Mouse (Mus musculus) G1E (cell line): ENCODE data around the gene Alg14. TPM values are rescaled to one million over a fixed set of nuclear protein-coding genes. Genes with fewer than 3 reads are reported as not detected.

ENCODE experiments used
- ATAC-seq: 2 replicates; pipeline ENCODE4 v1.8.0; 2016; ENCODE audit warnings: mild to moderate bottlenecking; ENCODE audit not compliant: insufficient number of reproducible peaks, poor library complexity, low FRiP score, severe bottlenecking; ENCODE audit errors: extremely low read depth
- DNase-seq: peaks from one replicate; pipeline ENCODE4 v3.0.0; 2012; ENCODE audit warnings: low spot score
- H3K27me3 ChIP-seq: 2 replicates; pipeline ENCODE4 v1.6.1; 2012; ENCODE audit warnings: mild to moderate bottlenecking, low read length, inconsistent platforms; ENCODE audit not compliant: insufficient read depth
- H3K36me3 ChIP-seq: replicated peaks from 2 replicates; pipeline ENCODE3; 2012; ENCODE audit warnings: mild to moderate bottlenecking, inconsistent platforms
- H3K4me1 ChIP-seq: 2 replicates; pipeline ENCODE4 v1.6.1; 2012; ENCODE audit warnings: low read depth, low read length, inconsistent platforms, mixed read lengths; ENCODE audit not compliant: insufficient read depth
- H3K4me3 ChIP-seq: 2 replicates; pipeline ENCODE4 v1.5.1; 2012; ENCODE audit warnings: low read depth, mild to moderate bottlenecking, inconsistent platforms, low read length, moderate library complexity, mixed read lengths
- H3K9me3 ChIP-seq: replicated peaks from 2 replicates; pipeline ENCODE4 v1.6.1; 2012; ENCODE audit warnings: inconsistent platforms
- CTCF ChIP-seq: IDR thresholded peaks from 2 replicates; pipeline ENCODE4 v1.5.1; 2012; ENCODE audit warnings: low read depth, low read length, inconsistent platforms, mixed read lengths
- GATA1 ChIP-seq: IDR thresholded peaks from 2 replicates; pipeline ENCODE4 v1.6.1; 2012; ENCODE audit warnings: borderline replicate concordance, low read length, inconsistent platforms, mixed read lengths
- GATA2 ChIP-seq: IDR thresholded peaks from 2 replicates; pipeline ENCODE4 v1.6.1; 2012; ENCODE audit warnings: low read depth, low read length, inconsistent platforms, borderline replicate concordance
- POLR2AphosphoS5 ChIP-seq: IDR thresholded peaks from 2 replicates; pipeline ENCODE4 v1.6.1; 2012; ENCODE audit warnings: low read depth, low read length, inconsistent platforms; ENCODE audit not compliant: insufficient replicate concordance
- TAL1 ChIP-seq: conservative IDR thresholded peaks from 2 replicates; pipeline ENCODE4 v1.6.1; 2012; ENCODE audit warnings: low read depth, low read length, inconsistent platforms, mixed read lengths
- polyA plus RNA-seq: library from polyadenylated mRNA; stranded (reverse); fragments of >175 nt; gene quantifications from 2 replicates; pipeline ENCODE4 v1.2.3, GENCODE M21; 2012
- total RNA-seq, 2 experiments: library from RNA; stranded (forward) in 1 of 2; stranded (reverse) in 1 of 2; fragments of 200-1000 nt in 1 of 2; fragments of >200 nt in 1 of 2; fragmentation: Nextera tagmentation in 1 of 2; gene quantifications; 2 replicates each; pipeline ENCODE4 v1.2.3; 2014 to 2017

Gene Alg14
- total and polyA plus RNA-seq, 3 experiments, result 3.5 to 29.9 (median 9.2) TPM

DNA sequence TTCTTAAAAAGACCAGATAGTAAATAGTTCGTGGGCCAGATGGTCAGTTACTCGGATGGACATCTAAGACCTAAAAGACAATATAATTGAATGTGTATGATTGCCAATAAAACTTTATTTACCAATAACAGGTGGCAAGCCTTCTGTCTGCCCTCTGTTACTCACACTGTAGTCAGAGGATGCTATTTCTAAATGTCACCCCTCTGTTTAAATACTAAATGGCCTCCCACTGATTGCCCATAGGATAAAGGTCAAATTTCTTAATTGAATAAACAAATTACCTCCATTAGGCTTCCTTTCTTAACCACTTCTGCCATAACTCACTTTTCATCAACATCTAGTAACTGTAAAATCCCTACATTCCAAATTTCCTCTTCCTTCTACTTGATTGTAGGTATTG, 19.0 kb upstream of the Alg14 start:
- peaks cover 36% of the 10 kb centered on the region for H3K4me1 ChIP-seq
- ATAC-seq (no peak), DNase-seq (no peak)
- H3K36me3 ChIP-seq, result no peaks in the 10 kb centered on the region
- no peak overlapping the region for H3K4me3 ChIP-seq
- H3K9me3 ChIP-seq, result no peaks in the 10 kb centered on the region
- H3K27me3 ChIP-seq, result no peaks in the 10 kb centered on the region
- TF ChIP-seq CTCF (no peak), GATA2 (no peak), GATA1 (no peak), POLR2AphosphoS5 (no peak), TAL1 (no peak)

- no peak for TF ChIP-seq TAL1
- TF ChIP-seq GATA2, result no peak
- no peak for TF ChIP-seq GATA1
- TF ChIP-seq CTCF, result no peak
- no peak for TF ChIP-seq POLR2AphosphoS5
- DNase-seq, result no peak
- ATAC-seq, result no peak; the same call in 1 of the 2 replicates
- peaks cover 26% of the 10 kb centered on the region for H3K4me1 ChIP-seq
- H3K27me3 ChIP-seq, result no peaks in the 10 kb centered on the region
- no peak overlapping the region for H3K4me3 ChIP-seq
- no peaks in the 10 kb centered on the region for H3K36me3 ChIP-seq
- H3K9me3 ChIP-seq, result no peaks in the 10 kb centered on the region
These were observed 17.6 kb upstream of the Alg14 start for GRCm38 (mm10) chr3:121274010-121274409.

- Histone ChIP-seq H3K27me3 (peaks cover 5% of the 10 kb centered on the region; the same call in 1 of the 2 replicates), H3K36me3 (no peaks in the 10 kb centered on the region), H3K4me1 (peaks cover 19% of the 10 kb centered on the region), H3K4me3 (no peak overlapping the region), H3K9me3 (no peaks in the 10 kb centered on the region)
- TF ChIP-seq POLR2AphosphoS5 (no peak), GATA2 (no peak), TAL1 (no peak), GATA1 (no peak), CTCF (no peak)
- ATAC-seq, result no peak
- DNase-seq, result no peak
These were observed 14.6 kb upstream of the Alg14 start for GRCm38 (mm10) chr3:121277009-121277408.

- H3K4me1 ChIP-seq, result peaks cover 19% of the 10 kb centered on the region
- H3K9me3 ChIP-seq, result no peaks in the 10 kb centered on the region
- ATAC-seq (no peak), DNase-seq (no peak)
- no peaks in the 10 kb centered on the region for H3K36me3 ChIP-seq
- TF ChIP-seq GATA1, result no peak
- TF ChIP-seq TAL1, result no peak
- no peak for TF ChIP-seq POLR2AphosphoS5
- TF ChIP-seq GATA2, result no peak
- no peak for TF ChIP-seq CTCF
- no peak overlapping the region for H3K4me3 ChIP-seq
- peaks cover 5% of the 10 kb centered on the region; the same call in 1 of the 2 replicates for H3K27me3 ChIP-seq
These were observed 14.0 kb upstream of the Alg14 start for GRCm38 (mm10) chr3:121277557-121277956.

GRCm38 (mm10) chr3:121279679-121280078, 11.9 kb upstream of the Alg14 start:
- Histone ChIP-seq H3K4me1 (peaks cover 12% of the 10 kb centered on the region), H3K36me3 (no peaks in the 10 kb centered on the region), H3K27me3 (peaks cover 5% of the 10 kb centered on the region; the same call in 1 of the 2 replicates), H3K9me3 (no peaks in the 10 kb centered on the region), H3K4me3 (no peak overlapping the region)
- DNase-seq, result no peak
- no peak for ATAC-seq
- TF ChIP-seq TAL1 (no peak), GATA2 (no peak), POLR2AphosphoS5 (no peak)

DNA sequence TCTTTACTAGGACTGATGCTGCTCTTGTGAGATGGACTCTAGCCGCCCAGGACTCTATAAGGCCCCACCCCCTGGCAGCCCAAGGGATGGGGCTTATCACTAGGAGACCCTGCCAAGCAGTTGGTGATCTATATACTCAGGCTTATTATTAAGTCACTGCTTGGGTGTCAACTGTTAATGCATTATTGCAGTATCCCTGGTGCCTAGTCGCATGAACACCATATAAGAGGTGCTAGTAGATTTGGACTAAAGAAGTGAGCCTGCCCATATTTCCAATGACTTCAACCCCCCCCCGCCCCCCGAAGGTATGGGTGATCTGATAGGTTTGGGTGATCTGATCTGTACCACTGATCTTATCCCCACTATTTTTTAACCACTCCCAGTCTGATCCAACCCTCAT, 8.6 kb upstream of the Alg14 start, which contains the start of gene Tmem56:
Gene Tmem56, minus strand, starts transcription at position 101 of the 400 bp plus-strand sequence.
- Histone ChIP-seq H3K36me3 (no peaks in the 10 kb centered on the region), H3K27me3 (peaks cover 5% of the 10 kb centered on the region; the same call in 1 of the 2 replicates), H3K9me3 (no peaks in the 10 kb centered on the region), H3K4me1 (peaks cover 4% of the 10 kb centered on the region), H3K4me3 (no peak within 1 kb of the TSS)
- TF ChIP-seq POLR2AphosphoS5 (no peak), CTCF (no peak), TAL1 (no peak), GATA1 (no peak)
- ATAC-seq (no peak), DNase-seq (no peak)
